Mouse (Mus musculus): ENCODE results near the gene Eef1a2. TPM values are rescaled to one million over a fixed set of nuclear protein-coding genes. Genes with fewer than 3 reads are reported as not detected.

The Eef1a2 gene
- total and polyA plus RNA-seq, 2 experiments from 2014 or later, result 26.7 to 304 TPM

- Histone ChIP-seq H3K9ac (replicated peaks; ENCODE audit: low read length) (no peak overlapping the region), H3K4me1 (ENCODE audit: insufficient read depth, low read length) (peaks cover 23% of the 10 kb centered on the region), H3K27me3 (ENCODE audit: insufficient read depth, low read length) (no peaks in the 10 kb centered on the region), H3K27ac (no peak overlapping the region), H3K4me3 (ENCODE audit: low read length) (no peak overlapping the region), H3K4me2 (ENCODE audit: low read depth, low read length) (no peak overlapping the region), H3K36me3 (ENCODE audit: insufficient read depth, low read length) (no peaks in the 10 kb centered on the region), H3K9me3 (ENCODE audit: low read length) (no peaks in the 10 kb centered on the region)
- DNase-seq (ENCODE audit: low spot score), result no peak
- no peak for TF ChIP-seq CTCF (IDR thresholded peaks at IDR 0.05; ENCODE audit: low read depth)
- 48% methylated on average over 4 of the region's 4 CpGs for WGBS
- no peak for ATAC-seq
These were observed 4.0 kb upstream of the Eef1a2 start for GRCm38 (mm10) chr2:181160821-181161220.

GRCm38 (mm10) chr2:181159771-181160170, 3.0 kb upstream of the Eef1a2 start:
- Histone ChIP-seq H3K36me3 (ENCODE audit: insufficient read depth, low read length) (no peaks in the 10 kb centered on the region), H3K4me3 (ENCODE audit: low read length) (no peak overlapping the region), H3K27me3 (ENCODE audit: insufficient read depth, low read length) (no peaks in the 10 kb centered on the region), H3K9me3 (ENCODE audit: low read length) (no peaks in the 10 kb centered on the region), H3K27ac (peak overlapping the region; percentile 80), H3K4me1 (ENCODE audit: insufficient read depth, low read length) (peaks cover 31% of the 10 kb centered on the region), H3K4me2 (ENCODE audit: low read depth, low read length) (no peak overlapping the region), H3K9ac (replicated peaks; ENCODE audit: low read length) (0 out of 2 replicates have a peak overlapping the region, but pooled peaks have one; percentile 17)
- DNase-seq (ENCODE audit: low spot score), result peak; percentile 76
- no peak for TF ChIP-seq CTCF (IDR thresholded peaks at IDR 0.05; ENCODE audit: low read depth)
- 2% methylated on average over 2 of the region's 2 CpGs for WGBS
- peak; percentile 71 for ATAC-seq

DNA sequence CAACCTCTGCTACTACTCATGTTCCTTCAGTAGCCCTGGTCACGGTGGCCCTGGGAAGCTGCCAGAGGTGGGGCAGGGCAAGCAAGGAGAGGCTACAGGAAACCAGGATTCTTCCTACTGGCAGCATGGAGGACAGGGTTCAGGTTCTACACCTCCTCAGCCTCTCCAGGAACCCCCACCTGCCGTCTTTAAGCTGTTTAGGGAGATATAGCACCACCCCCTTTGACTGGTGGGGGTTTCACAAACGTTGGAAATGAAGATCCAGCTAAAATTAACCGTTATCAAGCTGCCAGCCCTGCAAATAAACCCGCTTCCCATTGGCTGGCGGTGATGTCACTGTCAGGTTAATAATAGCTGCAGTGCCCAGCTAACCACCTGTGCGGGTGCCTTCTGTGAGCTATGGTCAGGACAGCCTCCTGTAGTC, 2.3 kb upstream of the Eef1a2 start:
- DNase-seq (ENCODE audit: low spot score) (peak; percentile 62), ATAC-seq (peak; percentile 30; the same call in 1 of the 2 replicates)
- Histone ChIP-seq H3K27me3 (ENCODE audit: insufficient read depth, low read length) (no peaks in the 10 kb centered on the region), H3K9me3 (ENCODE audit: low read length) (no peaks in the 10 kb centered on the region), H3K36me3 (ENCODE audit: insufficient read depth, low read length) (no peaks in the 10 kb centered on the region), H3K9ac (replicated peaks; ENCODE audit: low read length) (no peak overlapping the region), H3K4me3 (ENCODE audit: low read length) (no peak overlapping the region), H3K4me1 (ENCODE audit: insufficient read depth, low read length) (peaks cover 32% of the 10 kb centered on the region), H3K27ac (peak overlapping the region; percentile 80), H3K4me2 (ENCODE audit: low read depth, low read length) (no peak overlapping the region)
- no peak for TF ChIP-seq CTCF (IDR thresholded peaks at IDR 0.05; ENCODE audit: low read depth)
- WGBS, result 48% methylated on average over 7 of the region's 7 CpGs

DNA sequence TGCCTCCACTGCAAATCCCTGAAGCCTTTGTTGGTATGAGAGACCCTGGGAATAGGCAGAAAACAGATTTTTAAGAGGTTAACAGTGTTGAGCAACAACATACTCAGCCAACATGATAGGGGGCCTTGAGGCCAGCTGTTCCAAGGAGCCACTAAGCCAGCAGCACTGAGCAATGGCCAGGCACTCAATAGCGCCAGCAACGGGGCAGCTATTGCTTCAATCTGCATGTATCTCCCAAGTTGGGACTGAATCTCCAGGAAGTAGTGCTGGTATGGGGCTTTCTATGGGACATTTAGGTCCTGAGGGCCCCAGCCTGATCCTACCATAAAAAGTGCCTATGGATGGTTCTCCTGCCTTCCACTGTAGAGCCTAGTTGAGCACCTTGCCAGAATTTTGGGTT, 1.7 kb upstream of the Eef1a2 start:
- Histone ChIP-seq H3K4me2 (ENCODE audit: low read depth, low read length) (no peak overlapping the region), H3K4me3 (ENCODE audit: low read length) (no peak overlapping the region), H3K36me3 (ENCODE audit: insufficient read depth, low read length) (no peaks in the 10 kb centered on the region), H3K27ac (no peak overlapping the region), H3K4me1 (ENCODE audit: insufficient read depth, low read length) (peaks cover 32% of the 10 kb centered on the region), H3K9ac (replicated peaks; ENCODE audit: low read length) (no peak overlapping the region), H3K9me3 (ENCODE audit: low read length) (no peaks in the 10 kb centered on the region), H3K27me3 (ENCODE audit: insufficient read depth, low read length) (no peaks in the 10 kb centered on the region)
- ATAC-seq (no peak), DNase-seq (ENCODE audit: low spot score) (no peak)
- TF ChIP-seq CTCF (IDR thresholded peaks at IDR 0.05; ENCODE audit: low read depth), result no peak
- 91% methylated on average over 2 of the region's 2 CpGs for WGBS

- H3K4me2 ChIP-seq (ENCODE audit: low read depth, low read length), result peak overlapping the region; percentile 63
- no peaks in the 10 kb centered on the region for H3K27me3 ChIP-seq (ENCODE audit: insufficient read depth, low read length)
- H3K4me3 ChIP-seq (ENCODE audit: low read length), result no peak overlapping the region
- DNase-seq (ENCODE audit: low spot score) (no peak), ATAC-seq (no peak)
- WGBS, result 78% methylated on average over 6 of the region's 6 CpGs
- H3K9me3 ChIP-seq (ENCODE audit: low read length), result no peaks in the 10 kb centered on the region
- H3K36me3 ChIP-seq (ENCODE audit: insufficient read depth, low read length), result peaks cover 6% of the 10 kb centered on the region; the same call in 1 of the 2 replicates
- no peak overlapping the region for H3K9ac ChIP-seq (replicated peaks; ENCODE audit: low read length)
- no peak for TF ChIP-seq CTCF (IDR thresholded peaks at IDR 0.05; ENCODE audit: low read depth)
- peak overlapping the region; percentile 87 for H3K27ac ChIP-seq
- peaks cover 32% of the 10 kb centered on the region for H3K4me1 ChIP-seq (ENCODE audit: insufficient read depth, low read length)
These were observed 995 bp upstream of the Eef1a2 start for GRCm38 (mm10) chr2:181157716-181158302.

- Histone ChIP-seq H3K4me3 (ENCODE audit: low read length) (peak overlapping the region; percentile 50), H3K4me1 (ENCODE audit: insufficient read depth, low read length) (peaks cover 32% of the 10 kb centered on the region), H3K27ac (peak overlapping the region; percentile 87), H3K9me3 (ENCODE audit: low read length) (no peaks in the 10 kb centered on the region), H3K27me3 (ENCODE audit: insufficient read depth, low read length) (no peaks in the 10 kb centered on the region), H3K4me2 (ENCODE audit: low read depth, low read length) (peak overlapping the region; percentile 63), H3K9ac (replicated peaks; ENCODE audit: low read length) (peak overlapping the region; percentile 74), H3K36me3 (ENCODE audit: insufficient read depth, low read length) (peaks cover 10% of the 10 kb centered on the region; the same call in 1 of the 2 replicates)
- DNase-seq (ENCODE audit: low spot score) (no peak), ATAC-seq (no peak)
- TF ChIP-seq CTCF (IDR thresholded peaks at IDR 0.05; ENCODE audit: low read depth), result no peak
- WGBS, result 66% methylated on average over 4 of the region's 4 CpGs
These were observed 366 bp upstream of the Eef1a2 start for GRCm38 (mm10) chr2:181157180-181157579.

- no peak for TF ChIP-seq CTCF (IDR thresholded peaks at IDR 0.05; ENCODE audit: low read depth)
- no peak for DNase-seq (ENCODE audit: low spot score)
- Histone ChIP-seq H3K4me1 (ENCODE audit: insufficient read depth, low read length) (peaks cover 32% of the 10 kb centered on the region), H3K9me3 (ENCODE audit: low read length) (no peaks in the 10 kb centered on the region), H3K4me3 (ENCODE audit: low read length) (peak overlapping the region; percentile 50), H3K36me3 (ENCODE audit: insufficient read depth, low read length) (peaks cover 10% of the 10 kb centered on the region; the same call in 1 of the 2 replicates), H3K9ac (replicated peaks; ENCODE audit: low read length) (peak overlapping the region; percentile 74), H3K27me3 (ENCODE audit: insufficient read depth, low read length) (no peaks in the 10 kb centered on the region), H3K4me2 (ENCODE audit: low read depth, low read length) (peak overlapping the region; percentile 63), H3K27ac (peak overlapping the region; percentile 87)
- WGBS, result 22% methylated on average over 3 of the region's 4 CpGs
- peak; percentile 24 for ATAC-seq
These were observed 1.0 kb downstream of the Eef1a2 start for GRCm38 (mm10) chr2:181155801-181156200.

Measured in hindbrain, postnatal 0 days (tissue).